14 mouse cellular contexts compared by ENCODE assay signal in the genomic region with DNA sequence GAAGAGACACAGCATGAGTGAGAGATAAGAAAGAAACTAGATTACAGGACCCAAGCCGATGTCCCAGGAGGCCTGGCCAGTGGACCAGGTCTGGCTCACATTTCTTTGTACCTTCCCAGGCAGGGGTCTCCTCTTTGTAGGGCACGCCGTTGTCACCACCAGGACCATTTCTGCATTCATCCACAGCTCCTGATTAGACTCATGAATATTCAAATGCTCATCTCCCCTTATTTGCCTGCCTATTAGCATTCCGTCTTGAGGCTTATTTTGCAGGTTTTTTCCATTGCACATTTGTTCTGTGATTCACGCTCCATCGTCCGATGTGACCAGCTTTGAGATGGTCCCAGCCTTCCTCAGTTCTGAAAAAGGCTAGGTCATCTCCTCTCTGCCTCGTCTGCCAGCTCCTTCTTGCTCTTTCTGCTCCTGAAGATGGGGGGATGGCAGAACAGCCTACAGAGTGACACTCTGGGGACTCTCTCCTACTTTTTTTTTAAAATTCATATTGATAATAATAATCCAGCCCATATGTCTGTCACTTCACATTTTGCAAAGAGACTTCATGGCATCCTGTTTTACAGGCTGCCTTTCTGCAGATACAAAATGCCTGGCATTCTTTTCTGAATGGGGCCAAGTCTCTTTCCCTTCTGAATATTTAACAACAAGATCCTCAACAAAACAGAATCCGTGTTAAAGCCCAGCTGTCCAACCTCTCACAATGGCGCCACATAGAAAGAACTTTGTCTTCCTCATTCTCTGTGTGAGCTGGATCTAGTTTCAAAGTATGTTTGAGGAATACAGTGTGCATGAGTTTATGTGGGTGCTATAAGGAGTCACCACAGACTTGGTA.
A peak's percentile ranks its signal among the peaks of the same experiment; 100 is the strongest.
DNase-seq lines count a peak whose midpoint lies in the region; ATAC-seq and TF ChIP-seq lines count a peak whose summit lies in the region.
"Had no signal": no experiment of that assay in that cellular context is flagged by ENCODE, and none has a peak within 500 bp of the region (broad histone marks: within the 10 kb centered on the region; RNA-seq: fewer than 3 reads in every experiment).

No protein-coding gene starts in this region.

- no peak for DNase-seq in hindbrain, embryonic 10.5 days (ENCODE audit: low spot score)
- DNase-seq in hindbrain, postnatal 0 days (ENCODE audit: low spot score): no peak
- peak; percentile 37 for DNase-seq in brain, adult 2 months (ENCODE audit: low read depth, low spot score)
- peak; percentile 10 to 25 for DNase-seq in layer of hippocampus, postnatal 36 days
- no peak for DNase-seq in lung, adult 2 months
- no peak for DNase-seq in heart, embryonic 10.5 days (ENCODE audit: low spot score)
- DNase-seq: cerebellum, postnatal 14 days; heart, adult 18-20 months; lung, postnatal 4 days had no signal

- no peak overlapping the region for H3K4me2 ChIP-seq in hindbrain, postnatal 0 days (ENCODE audit: low read depth, low read length)
- H3K4me2 ChIP-seq in forebrain, embryonic 16.5 days (ENCODE audit: low read length): peak overlapping the region; percentile 37
- no peak overlapping the region for H3K4me2 ChIP-seq in kidney, embryonic 16.5 days (replicated peaks; ENCODE audit: low read depth, low read length)

- 63% methylated on average over 10 of the region's 10 CpGs for WGBS in hindbrain, embryonic 10.5 days
- 22% methylated on average over 10 of the region's 10 CpGs for WGBS in hindbrain, postnatal 0 days
- 9% methylated on average over 10 of the region's 10 CpGs for WGBS in forebrain, embryonic 16.5 days
- WGBS in lung, adult 2 months: 72% methylated on average over 10 of the region's 10 CpGs
- 79% methylated on average over 10 of the region's 10 CpGs for WGBS in kidney, embryonic 16.5 days
- 64% methylated on average over 10 of the region's 10 CpGs for WGBS in heart, embryonic 10.5 days

- peak overlapping the region; percentile 42; the same call in 1 of the 2 replicates for H3K27ac ChIP-seq in hindbrain, embryonic 10.5 days
- no peak overlapping the region for H3K27ac ChIP-seq in hindbrain, postnatal 0 days
- peak overlapping the region; percentile 77 for H3K27ac ChIP-seq in forebrain, embryonic 16.5 days (ENCODE audit: low read length)
- no peak overlapping the region for H3K27ac ChIP-seq in kidney, embryonic 16.5 days (ENCODE audit: low read length)
- no peak overlapping the region for H3K27ac ChIP-seq in heart, embryonic 10.5 days
- H3K27ac ChIP-seq: kidney, postnatal 0 days had no signal

- ATAC-seq in hindbrain, postnatal 0 days: no peak
- peak; percentile 72 for ATAC-seq in forebrain, embryonic 16.5 days
- ATAC-seq in kidney, embryonic 16.5 days (ENCODE audit: low FRiP score, low TSS enrichment): no peak
- ATAC-seq: Patski had no signal

- TF ChIP-seq POLR2A in lung, adult 2 months (IDR thresholded peaks at IDR 0.05; ENCODE audit: borderline replicate concordance, extremely low read depth, low read depth, low read length): no peak

- no peaks in the 10 kb centered on the region for H3K27me3 ChIP-seq in hindbrain, embryonic 10.5 days (ENCODE audit: insufficient read depth, poor library complexity, severe bottlenecking)
- H3K27me3 ChIP-seq in hindbrain, postnatal 0 days (ENCODE audit: insufficient read depth, low read length): no peaks in the 10 kb centered on the region
- no peaks in the 10 kb centered on the region for H3K27me3 ChIP-seq in forebrain, embryonic 16.5 days (replicated peaks; ENCODE audit: control insufficient read depth, insufficient read depth, low read length)
- H3K27me3 ChIP-seq in kidney, embryonic 16.5 days (ENCODE audit: insufficient read depth, low read length): no peaks in the 10 kb centered on the region
- no peaks in the 10 kb centered on the region for H3K27me3 ChIP-seq in heart, embryonic 10.5 days (ENCODE audit: insufficient read depth, poor library complexity, severe bottlenecking)

- TF ChIP-seq CTCF in hindbrain, postnatal 0 days (IDR thresholded peaks at IDR 0.05; ENCODE audit: low read depth): no peak
- TF ChIP-seq CTCF in lung, adult 2 months (IDR thresholded peaks at IDR 0.05; ENCODE audit: insufficient read depth, low read length): no peak

- H3K9ac ChIP-seq in hindbrain, postnatal 0 days (replicated peaks; ENCODE audit: low read length): no peak overlapping the region
- H3K9ac ChIP-seq in forebrain, embryonic 16.5 days (replicated peaks; ENCODE audit: low read depth, low read length): no peak overlapping the region
- H3K9ac ChIP-seq in kidney, embryonic 16.5 days (replicated peaks; ENCODE audit: low read length): no peak overlapping the region

- peaks cover 26% of the 10 kb centered on the region for H3K4me1 ChIP-seq in hindbrain, embryonic 10.5 days (replicated peaks)
- H3K4me1 ChIP-seq in hindbrain, postnatal 0 days (ENCODE audit: insufficient read depth, low read length): peaks cover 11% of the 10 kb centered on the region; the same call in 1 of the 2 replicates
- peaks cover 21% of the 10 kb centered on the region for H3K4me1 ChIP-seq in forebrain, embryonic 16.5 days (replicated peaks; ENCODE audit: control insufficient read depth, insufficient read depth, low read length)
- no peaks in the 10 kb centered on the region for H3K4me1 ChIP-seq in lung, adult 2 months (ENCODE audit: control insufficient read depth, insufficient read depth, low read length)
- H3K4me1 ChIP-seq in kidney, embryonic 16.5 days (ENCODE audit: insufficient read depth, low read length): no peaks in the 10 kb centered on the region
- H3K4me1 ChIP-seq in heart, embryonic 10.5 days: 0 out of 2 replicates have a peak, but pooled peaks cover 4% of the 10 kb centered on the region

- H3K9me3 ChIP-seq in hindbrain, embryonic 10.5 days: no peaks in the 10 kb centered on the region
- H3K9me3 ChIP-seq in hindbrain, postnatal 0 days (ENCODE audit: low read length): no peaks in the 10 kb centered on the region
- H3K9me3 ChIP-seq in forebrain, embryonic 16.5 days (ENCODE audit: control insufficient read depth, low read length): no peaks in the 10 kb centered on the region
- no peaks in the 10 kb centered on the region for H3K9me3 ChIP-seq in kidney, embryonic 16.5 days (ENCODE audit: low read length)
- H3K9me3 ChIP-seq in heart, embryonic 10.5 days: no peaks in the 10 kb centered on the region

- no peak overlapping the region for H3K4me3 ChIP-seq in hindbrain, embryonic 10.5 days
- H3K4me3 ChIP-seq in hindbrain, postnatal 0 days (ENCODE audit: low read length): no peak overlapping the region
- H3K4me3 ChIP-seq in forebrain, embryonic 16.5 days (replicated peaks; ENCODE audit: low read length): 0 out of 2 replicates have a peak overlapping the region, but pooled peaks have one; percentile 11
- no peak overlapping the region for H3K4me3 ChIP-seq in lung, adult 2 months (replicated peaks; ENCODE audit: extremely low read depth, low read depth, low read length)
- H3K4me3 ChIP-seq in kidney, embryonic 16.5 days (ENCODE audit: low read length): no peak overlapping the region
- H3K4me3 ChIP-seq in heart, embryonic 10.5 days: no peak overlapping the region
- H3K4me3 ChIP-seq: erythroblast, embryonic 14.5 days had no signal

- H3K36me3 ChIP-seq in hindbrain, embryonic 10.5 days: no peaks in the 10 kb centered on the region
- H3K36me3 ChIP-seq in hindbrain, postnatal 0 days (ENCODE audit: insufficient read depth, low read length): no peaks in the 10 kb centered on the region
- H3K36me3 ChIP-seq in forebrain, embryonic 16.5 days (ENCODE audit: control insufficient read depth, insufficient read depth): no peaks in the 10 kb centered on the region
- no peaks in the 10 kb centered on the region for H3K36me3 ChIP-seq in kidney, embryonic 16.5 days (ENCODE audit: insufficient read depth, low read length)
- no peaks in the 10 kb centered on the region for H3K36me3 ChIP-seq in heart, embryonic 10.5 days

Comparison
In these comparisons a context has a peak if more than half of its experiments do, and no peak if none do; other contexts are left out.
1. H3K27ac ChIP-seq: peak in hindbrain, embryonic 10.5 days (single experiment) and forebrain, embryonic 16.5 days (single experiment); none in hindbrain, postnatal 0 days (single experiment), kidney, embryonic 16.5 days (single experiment) and heart, embryonic 10.5 days (single experiment).
2. DNase-seq: peak in brain, adult 2 months (single experiment) and layer of hippocampus, postnatal 36 days (2 of 2); none in hindbrain, embryonic 10.5 days (single experiment), hindbrain, postnatal 0 days (single experiment), lung, adult 2 months (single experiment) and heart, embryonic 10.5 days (single experiment).